Mouse (Mus musculus) CH12.LX (cell line): Measurements from ENCODE around the gene Elane. TPM values are rescaled to one million over a fixed set of nuclear protein-coding genes. Genes with fewer than 3 reads are reported as not detected.

Source experiments
- DNase-seq: peaks from one replicate; pipeline ENCODE4 v3.0.0-alpha.2; 2013; ENCODE audit errors: extremely low read depth
- H3K27ac ChIP-seq: 2 replicates; pipeline ENCODE4 v1.5.1; 2012; ENCODE audit warnings: low read depth, mild to moderate bottlenecking, control low read depth, moderate library complexity; ENCODE audit not compliant: insufficient read depth
- H3K27me3 ChIP-seq: replicated peaks from 2 replicates; pipeline ENCODE3; 2012; ENCODE audit warnings: inconsistent platforms
- H3K36me3 ChIP-seq, 2 experiments: replicated peaks in 1 of 2; 2 replicates each; pipeline versions ENCODE3 to v1.6.1; 2012; ENCODE audit warnings: inconsistent platforms in 1 of 2, low read length in 1 of 2, mild to moderate bottlenecking in 1 of 2, mixed read lengths in 1 of 2, moderate library complexity in 1 of 2; ENCODE audit not compliant: control insufficient read depth in 1 of 2, insufficient read depth in 1 of 2
- H3K4me1 ChIP-seq, 2 experiments: 2 replicates each; pipeline ENCODE4 v1.6.1; 2012; ENCODE audit warnings: inconsistent platforms in 1 of 2, moderate library complexity in 1 of 2; ENCODE audit not compliant: insufficient read depth in 2 of 2, control insufficient read depth in 1 of 2
- H3K4me2 ChIP-seq: 2 replicates; pipeline ENCODE4 v1.6.1; 2012; ENCODE audit warnings: low read depth, mild to moderate bottlenecking, control low read depth; ENCODE audit not compliant: poor library complexity, insufficient read depth, severe bottlenecking
- H3K4me3 ChIP-seq, 3 experiments: fragments of 150-350 bp in 1 of 3; sonication (generic) in 1 of 3; replicated peaks in 1 of 3; 2 replicates each; pipeline versions ENCODE3 to v1.5.1; 2011 to 2012; ENCODE audit warnings: low read depth in 2 of 3, low read length in 2 of 3, mild to moderate bottlenecking in 2 of 3, moderate library complexity in 2 of 3, control low read depth in 1 of 3, improper control_type of control experiment in 1 of 3, inconsistent platforms in 1 of 3, mixed read lengths in 1 of 3; ENCODE audit not compliant: poor library complexity in 1 of 3
- H3K79me2 ChIP-seq: replicated peaks from 2 replicates; pipeline ENCODE4 v1.6.1; 2012; ENCODE audit warnings: mild to moderate bottlenecking, moderate library complexity; ENCODE audit not compliant: control insufficient read depth, poor library complexity, insufficient read depth, severe bottlenecking; ENCODE audit errors: extremely low read depth
- H3K9ac ChIP-seq: 2 replicates; pipeline ENCODE4 v1.6.1; 2012; ENCODE audit warnings: low read depth, mild to moderate bottlenecking, control low read depth, moderate library complexity; ENCODE audit not compliant: insufficient read depth
- H3K9me3 ChIP-seq: replicated peaks from 2 replicates; pipeline ENCODE3; 2012; ENCODE audit warnings: low read length, inconsistent platforms, mixed read lengths
- CHD1 ChIP-seq: IDR thresholded peaks from 2 replicates; pipeline ENCODE4 v1.6.1; 2012; ENCODE audit warnings: low read depth, low read length, improper control_type of control experiment, inconsistent platforms
- CHD2 ChIP-seq: IDR thresholded peaks from 2 replicates; pipeline ENCODE4 v1.6.1; 2011; ENCODE audit warnings: low read length, improper control_type of control experiment
- CTCF ChIP-seq, 2 experiments: IDR thresholded peaks in 1 of 2; conservative IDR thresholded peaks in 1 of 2; 2 replicates each; pipeline ENCODE4 v1.5.1; 2011 to 2012; ENCODE audit warnings: low read depth in 2 of 2, low read length in 2 of 2, improper control_type of control experiment in 1 of 2, inconsistent platforms in 1 of 2, mild to moderate bottlenecking in 1 of 2, moderate library complexity in 1 of 2
- E2F4 ChIP-seq: IDR thresholded peaks from 2 replicates; pipeline ENCODE4 v1.6.1; 2011; ENCODE audit warnings: low read depth, low read length, improper control_type of control experiment; ENCODE audit not compliant: insufficient replicate concordance
- ELF1 ChIP-seq: IDR thresholded peaks from 2 replicates; pipeline ENCODE4 v1.6.1; 2014; ENCODE audit warnings: low read depth, mild to moderate bottlenecking, inconsistent platforms, low read length, improper control_type of control experiment
- HCFC1 ChIP-seq: IDR thresholded peaks from 2 replicates; pipeline ENCODE4 v1.6.1; 2012; ENCODE audit warnings: low read depth, mild to moderate bottlenecking, inconsistent platforms, low read length, improper control_type of control experiment
- IRF4 ChIP-seq: IDR thresholded peaks from 2 replicates; pipeline ENCODE4 v1.6.1; 2014; ENCODE audit warnings: low read depth, mild to moderate bottlenecking, inconsistent platforms, low read length, improper control_type of control experiment
- JUN ChIP-seq: IDR thresholded peaks from 2 replicates; pipeline ENCODE4 v1.6.1; 2011; ENCODE audit warnings: low read depth, mild to moderate bottlenecking, low read length, improper control_type of control experiment, moderate library complexity; ENCODE audit not compliant: insufficient read depth
- KAT2A ChIP-seq: IDR thresholded peaks from 2 replicates; pipeline ENCODE4 v1.6.1; 2012; ENCODE audit warnings: low read length, improper control_type of control experiment, inconsistent platforms; ENCODE audit not compliant: insufficient replicate concordance
- MAX ChIP-seq: IDR thresholded peaks from 2 replicates; pipeline ENCODE4 v1.6.1; 2011; ENCODE audit warnings: low read length, improper control_type of control experiment
- MAZ ChIP-seq: IDR thresholded peaks from 2 replicates; pipeline ENCODE4 v1.6.1; 2012; ENCODE audit warnings: low read depth, mild to moderate bottlenecking, inconsistent platforms, low read length, improper control_type of control experiment, moderate library complexity
- MXI1 ChIP-seq: IDR thresholded peaks from 2 replicates; pipeline ENCODE4 v1.6.1; 2011; ENCODE audit warnings: mild to moderate bottlenecking, low read depth, low read length, improper control_type of control experiment
- MYC ChIP-seq: IDR thresholded peaks from 2 replicates; pipeline ENCODE4 v1.6.1; 2011; ENCODE audit warnings: low read depth, mild to moderate bottlenecking, improper control_type of control experiment, low read length
- PAX5 ChIP-seq: IDR thresholded peaks from 2 replicates; pipeline ENCODE4 v1.6.1; 2012; ENCODE audit warnings: low read length, inconsistent platforms, mixed read lengths
- POLR2A ChIP-seq: IDR thresholded peaks from 2 replicates; pipeline ENCODE4 v1.6.1; 2011; ENCODE audit warnings: low read depth, mild to moderate bottlenecking, improper control_type of control experiment, low read length
- RAD21 ChIP-seq: IDR thresholded peaks from 2 replicates; pipeline ENCODE4 v1.6.1; 2011; ENCODE audit warnings: low read depth, mild to moderate bottlenecking, low read length, improper control_type of control experiment, moderate library complexity
- SMC3 ChIP-seq: IDR thresholded peaks from 2 replicates; pipeline ENCODE4 v1.6.1; 2011; ENCODE audit warnings: low read depth, low read length, improper control_type of control experiment
- UBTF ChIP-seq: IDR thresholded peaks from 2 replicates; pipeline ENCODE4 v1.6.1; 2012; ENCODE audit warnings: low read depth, mild to moderate bottlenecking, inconsistent platforms, low read length, improper control_type of control experiment, moderate library complexity
- ZC3H11A ChIP-seq: IDR thresholded peaks from 2 replicates; pipeline ENCODE4 v1.6.1; 2012; ENCODE audit warnings: low read depth, mild to moderate bottlenecking, inconsistent platforms, low read length, improper control_type of control experiment
- dilution Hi-C: fragments of 300-500 bp; cut with MboI; formaldehyde crosslinking; loops from 2 replicates; pipeline ENCODE4 v1.14.3; 2020; ENCODE audit warnings: low sequenced_read_pairs; ENCODE audit not compliant: extremely low pct_unique_long_range_greater_than_20kb, extremely low pct_ligation_motif_present
- in situ Hi-C: fragments of 300-500 bp; cut with MboI; formaldehyde crosslinking; loops from 3 replicates; pipeline ENCODE4 v1.14.3; 2019; ENCODE audit warnings: low sequenced_read_pairs, low pct_ligation_motif_present, low pct_unique_long_range_greater_than_20kb, mixed read lengths
- polyA plus RNA-seq: library from polyadenylated mRNA; unstranded; fragments of >175 nt; gene quantifications from 2 replicates; pipeline ENCODE4 v1.2.1, GENCODE M21; 2012; ENCODE audit warnings: low read depth; ENCODE audit not compliant: insufficient read length
- total RNA-seq, 2 experiments: library from RNA; depleted of rRNA; stranded (reverse); fragments of 300-350 nt in 1 of 2; fragments of >200 nt in 1 of 2; gene quantifications; 2 replicates each; pipeline ENCODE4 v1.2.3; 2012 to 2014

Gene Elane
- total and polyA plus RNA-seq, 3 experiments = not detected

GRCm38 (mm10) chr10:79865801-79866295, 20.2 kb upstream of the Elane start:
- dilution Hi-C loops (no loop called here), in situ Hi-C loops (no loop called here)
- Histone ChIP-seq H3K4me1 (peaks cover 0 to 5% of the 10 kb centered on the region in 2 experiments; a peak in 1 of 4 replicates), H3K36me3 (peaks cover 38 to 62% of the 10 kb centered on the region in 2 experiments), H3K27me3 (no peaks in the 10 kb centered on the region), H3K79me2 (peaks cover 3% of the 10 kb centered on the region), H3K27ac (no peak overlapping the region), H3K9ac (no peak overlapping the region), H3K4me3 (no peak overlapping the region), H3K4me2 (no peak overlapping the region), H3K9me3 (no peaks in the 10 kb centered on the region)
- TF ChIP-seq CTCF (conservative IDR thresholded peaks at IDR 0.05 in 1 of 2, IDR thresholded peaks at IDR 0.05 in 1 of 2; ENCODE audit: low read depth in 2 of 2, low read length in 2 of 2) = peak in 1 of 2 experiments; percentile 58; a peak in 2 of 4 replicates
- no peak for TF ChIP-seq PAX5
- no peak for TF ChIP-seq POLR2A
- TF ChIP-seq SMC3 = peak; percentile 40
- no peak for TF ChIP-seq ELF1
- TF ChIP-seq CHD2 = no peak
- TF ChIP-seq RAD21 = peak; percentile 41
- TF ChIP-seq JUN = no peak
- TF ChIP-seq KAT2A = no peak
- TF ChIP-seq E2F4 = no peak
- TF ChIP-seq MAZ = no peak
- TF ChIP-seq MAX = no peak
- DNase-seq = no peak

- H3K79me2 ChIP-seq = peaks cover 3% of the 10 kb centered on the region
- no peak overlapping the region for H3K4me3 ChIP-seq
- H3K9me3 ChIP-seq = no peaks in the 10 kb centered on the region
- in situ Hi-C loops = no loop called here
- no peak for TF ChIP-seq CHD2
- no peak for TF ChIP-seq HCFC1
- dilution Hi-C loops = no loop called here
- H3K36me3 ChIP-seq = peaks cover 30 to 54% of the 10 kb centered on the region in 2 experiments
- H3K27me3 ChIP-seq = no peaks in the 10 kb centered on the region
- no peak for DNase-seq
- H3K4me1 ChIP-seq = peaks cover 0 to 5% of the 10 kb centered on the region in 2 experiments; a peak in 1 of 4 replicates
- H3K4me2 ChIP-seq = no peak overlapping the region
- H3K9ac ChIP-seq = no peak overlapping the region
- no peak overlapping the region for H3K27ac ChIP-seq
Observed at GRCm38 (mm10) chr10:79866601-79867000, 19.4 kb upstream of the Elane start.

DNA sequence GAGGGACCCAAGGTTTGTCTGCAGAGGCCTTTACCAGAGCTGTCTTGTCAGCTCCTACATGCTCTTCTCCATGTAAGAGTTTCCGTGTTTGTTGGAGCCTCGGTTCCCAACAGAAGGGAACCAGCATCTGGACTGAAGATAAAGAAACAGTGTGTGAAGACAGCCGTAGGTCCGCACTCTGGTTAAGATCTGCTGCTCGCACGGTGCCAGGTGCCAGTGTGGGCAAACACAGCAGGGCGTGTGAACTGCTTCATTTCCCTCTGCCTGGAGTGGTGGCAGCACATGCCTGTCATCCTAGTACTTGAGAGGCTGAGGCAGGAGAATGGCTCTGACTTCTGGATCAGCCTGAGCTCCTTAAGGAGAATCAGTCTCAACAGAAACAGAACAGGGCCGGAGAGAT, 14.2 kb upstream of the Elane start:
- no peak overlapping the region for H3K4me3 ChIP-seq
- H3K9me3 ChIP-seq = no peaks in the 10 kb centered on the region
- in situ Hi-C loops = no loop called here
- H3K4me2 ChIP-seq = no peak overlapping the region
- no peak overlapping the region for H3K9ac ChIP-seq
- dilution Hi-C loops = no loop called here
- TF ChIP-seq UBTF (no peak), CHD1 (no peak), ELF1 (no peak), IRF4 (no peak), PAX5 (no peak), MYC (no peak), MXI1 (no peak), ZC3H11A (no peak)
- H3K27ac ChIP-seq = no peak overlapping the region
- peaks cover 4 to 10% of the 10 kb centered on the region in 2 experiments for H3K4me1 ChIP-seq
- H3K36me3 ChIP-seq = peaks cover 0 to 10% of the 10 kb centered on the region in 2 experiments
- no peaks in the 10 kb centered on the region for H3K79me2 ChIP-seq
- no peaks in the 10 kb centered on the region for H3K27me3 ChIP-seq
- DNase-seq = no peak
